Mouse (Mus musculus) layer of hippocampus, postnatal 36 days (tissue): Measurements from ENCODE around the gene Kntc1. TPM values are rescaled to one million over a fixed set of nuclear protein-coding genes. Genes with fewer than 3 reads are reported as not detected.
A peak's percentile ranks its signal among the peaks of the same experiment; 100 is the strongest.
"Not testable (repeated sequence)": the region's sequence is repeated elsewhere in the genome, so short reads cannot be mapped to it uniquely, and the experiment has no call there.

Experiments
- DNase-seq, 2 experiments: peaks; one replicate each; pipeline ENCODE4 v3.0.0; 2022
- total RNA-seq, 2 experiments: library from RNA; stranded (reverse); gene quantifications; 2 replicates each; pipeline ENCODE4 v1.2.3; 2021

The Kntc1 gene
- total RNA-seq: 1 to 10 TPM; 2.3 to 3.4 TPM

- DNase-seq: peak; percentile 98
These were observed at the start of gene Kntc1, which contains the start of gene Rsrc2 for GRCm38 (mm10) chr5:123749065-123750064. Kntc1 (plus strand) TSS chr5:123749716. Rsrc2 (minus strand) TSS chr5:123749414.

- DNase-seq: peak; percentile 29 to 31
These were observed 48.9 kb upstream of the Kntc1 start for GRCm38 (mm10) chr5:123700625-123701024.

DNA sequence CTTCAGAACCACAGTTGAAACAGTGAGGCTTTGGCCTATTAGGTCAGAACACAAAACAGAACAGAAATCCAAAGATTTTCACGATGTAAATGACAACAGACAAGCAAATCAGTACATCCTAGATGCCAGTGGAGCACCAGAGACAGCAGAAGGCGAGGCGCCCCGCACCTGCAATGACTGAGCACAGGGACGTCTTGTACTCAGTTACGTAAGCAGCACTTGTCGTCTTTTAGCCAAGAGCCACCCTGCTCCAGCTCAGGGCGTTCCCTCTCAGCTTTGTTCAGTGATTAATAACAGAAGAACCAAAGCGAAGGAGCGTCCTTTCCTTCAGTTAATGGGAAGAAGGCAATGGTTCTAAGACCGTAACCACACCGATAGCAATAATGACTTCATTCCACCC is 40.9 kb upstream of the Kntc1 start:
- peak; percentile 46 to 47 for DNase-seq

- no peak for DNase-seq
These were observed 39.9 kb upstream of the Kntc1 start for GRCm38 (mm10) chr5:123709571-123709970.

- DNase-seq: no peak
These were observed 35.7 kb upstream of the Kntc1 start for GRCm38 (mm10) chr5:123713782-123714181.

GRCm38 (mm10) chr5:123714622-123715021 is 34.9 kb upstream of the Kntc1 start:
- no peak for DNase-seq

DNA sequence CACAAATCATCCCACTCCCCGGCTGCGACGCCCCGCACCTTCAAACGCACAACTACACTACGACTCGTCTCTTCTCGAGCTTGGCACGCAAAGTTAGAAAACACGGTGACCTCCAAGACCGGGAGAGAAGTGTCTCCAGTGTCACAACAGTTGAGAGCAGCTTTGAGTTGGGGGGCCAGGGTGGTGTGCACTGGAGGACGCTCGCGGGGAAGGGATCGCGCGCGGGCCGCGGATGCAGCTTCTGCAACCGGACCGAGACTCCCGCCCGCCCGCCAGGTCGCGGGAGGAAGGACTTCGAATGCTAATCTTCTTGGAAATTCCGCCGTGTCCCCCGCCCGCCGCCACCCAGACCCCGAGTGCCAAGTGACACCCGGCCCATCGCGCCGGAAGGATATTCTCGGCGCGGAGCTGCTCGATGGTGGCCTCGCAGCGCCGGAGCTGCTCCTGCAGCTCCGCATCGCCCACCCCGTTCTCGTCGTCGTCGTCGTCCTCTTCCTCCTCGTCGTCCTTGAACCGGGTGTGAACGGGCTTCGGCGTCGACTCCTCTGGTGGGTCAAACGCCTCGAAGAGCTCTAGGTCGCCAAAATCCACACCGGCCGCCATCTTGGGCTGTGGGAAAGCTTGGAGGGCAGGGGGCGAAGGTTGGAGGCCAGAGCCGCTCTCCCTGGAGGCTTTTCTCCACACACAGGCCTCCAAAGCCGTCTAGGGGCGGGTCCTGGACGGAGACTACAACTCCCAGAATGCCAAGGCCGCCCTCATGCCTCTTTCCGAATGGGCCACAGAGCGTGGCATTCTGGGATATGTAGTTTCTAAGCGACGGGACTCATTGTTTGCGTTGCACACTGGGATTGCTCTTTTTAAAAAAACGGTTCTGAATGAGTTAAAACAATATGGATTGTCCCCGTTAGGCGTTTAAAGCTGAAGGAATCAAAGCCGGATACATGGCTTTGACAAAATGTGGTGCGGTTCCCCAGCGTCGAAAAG is 28.9 kb upstream of the Kntc1 start, which contains the start of gene Zcchc8:
Gene Zcchc8 (minus strand): TSS at position 773 of the 984 bp plus-strand sequence.
- DNase-seq: peak; percentile 95 to 97

DNA sequence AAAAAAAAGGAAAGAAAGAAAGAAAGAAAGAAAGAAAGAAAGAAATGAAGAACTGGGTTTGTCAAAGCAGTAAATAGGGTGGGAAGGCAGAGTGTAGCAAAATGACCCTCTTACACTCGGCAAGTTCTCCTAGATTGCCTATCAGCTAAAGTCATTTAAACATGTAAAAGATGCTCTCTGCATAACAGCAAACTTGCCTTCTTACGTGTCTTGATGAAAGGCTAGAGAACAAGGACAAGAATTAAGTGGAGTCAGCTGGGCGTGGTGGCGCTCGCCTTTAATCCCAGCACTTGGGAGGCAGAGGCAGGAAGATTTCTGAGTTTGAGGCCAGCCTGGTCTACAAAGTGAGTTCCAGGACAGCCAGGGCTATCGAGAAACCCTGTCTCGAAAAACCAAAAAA is 25.7 kb upstream of the Kntc1 start:
- DNase-seq: not testable (repeated sequence)

DNA sequence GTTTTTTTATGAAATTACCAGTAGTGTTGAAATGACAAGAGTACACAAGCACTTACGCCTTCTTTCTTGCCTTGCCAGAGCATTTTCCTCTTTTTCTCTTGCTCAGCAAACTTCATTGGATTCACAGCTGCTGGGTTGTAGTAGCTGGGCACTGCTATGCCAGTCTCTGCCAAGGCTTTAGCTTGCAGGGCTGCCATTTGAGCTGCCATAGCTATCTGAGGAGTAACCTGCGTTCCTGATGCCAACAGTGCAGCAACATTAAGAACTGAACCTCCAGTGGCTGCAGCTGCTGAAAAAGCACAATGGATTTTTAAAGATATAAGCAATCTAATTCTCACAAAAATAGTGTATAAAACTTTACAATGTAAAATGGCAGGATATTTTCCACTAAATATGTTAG is 18.5 kb upstream of the Kntc1 start:
- DNase-seq: no peak

GRCm38 (mm10) chr5:123744358-123744757 is 5.2 kb upstream of the Kntc1 start:
- no peak for DNase-seq

DNA sequence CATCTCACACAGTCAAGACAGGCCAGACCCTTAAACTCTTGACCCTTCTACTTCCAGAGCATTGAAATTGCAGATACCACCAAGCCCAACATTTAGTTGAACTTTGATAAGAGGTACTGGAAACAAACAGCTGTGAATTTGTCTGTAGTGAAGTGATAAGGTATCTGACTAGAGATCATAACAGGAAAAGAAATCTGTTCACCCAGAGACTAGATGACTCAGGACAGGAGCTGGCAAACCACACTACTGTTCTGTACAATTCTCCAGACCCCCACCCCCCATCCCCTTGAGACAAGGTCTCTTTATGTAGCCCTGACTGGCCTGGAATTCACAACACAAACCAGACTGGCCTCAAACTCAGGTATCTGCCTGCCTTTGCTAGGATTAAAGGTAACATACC is 3.3 kb upstream of the Kntc1 start:
- DNase-seq: no peak

DNA sequence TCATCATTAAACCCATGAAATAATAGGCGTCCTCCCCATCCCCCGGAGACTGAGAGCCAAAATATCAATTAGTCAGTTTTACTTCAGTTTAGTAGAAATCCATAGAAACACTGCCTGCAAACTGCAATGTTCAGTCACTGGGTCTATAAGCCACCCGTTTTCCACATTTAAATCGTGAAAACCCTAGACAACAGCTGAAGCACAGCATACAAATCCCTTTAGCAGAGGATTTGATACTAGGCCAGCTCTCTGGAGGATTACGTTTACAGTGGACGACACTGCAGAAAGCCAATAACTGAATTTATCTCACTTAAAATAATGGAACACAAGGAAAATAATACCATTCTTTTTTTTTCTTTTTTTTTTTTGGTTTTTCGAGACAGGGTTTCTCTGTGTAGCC is 1.9 kb upstream of the Kntc1 start:
- no peak for DNase-seq

- no peak for DNase-seq
These were observed 1.0 kb upstream of the Kntc1 start for GRCm38 (mm10) chr5:123748339-123749064.

GRCm38 (mm10) chr5:123765506-123765905 is 16.0 kb downstream of the Kntc1 start:
- DNase-seq: no peak

GRCm38 (mm10) chr5:123766455-123766854 is 16.9 kb downstream of the Kntc1 start:
- not testable (repeated sequence) for DNase-seq

- DNase-seq: no peak
These were observed 23.9 kb downstream of the Kntc1 start for GRCm38 (mm10) chr5:123773441-123773840.

DNA sequence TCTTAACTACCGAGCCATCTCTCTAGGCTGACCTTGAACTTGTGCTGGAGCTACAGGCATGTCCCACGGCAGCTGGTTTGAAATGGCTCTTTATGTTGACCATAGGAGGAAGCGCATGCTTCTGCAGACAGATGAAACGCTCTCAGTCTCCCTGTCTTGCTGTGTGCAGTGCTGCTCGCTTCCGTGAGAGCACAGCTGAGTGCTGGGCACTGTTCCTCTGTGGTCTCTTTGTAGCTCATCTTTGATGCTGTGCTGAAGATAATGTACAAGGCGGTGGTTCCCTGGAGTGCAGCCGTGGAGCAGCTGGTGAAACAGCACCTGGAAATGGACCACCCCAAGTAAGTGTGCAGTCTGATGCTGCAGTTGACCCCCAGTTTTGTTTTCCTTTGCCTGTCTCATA is 31.2 kb downstream of the Kntc1 start:
- no peak for DNase-seq

- DNase-seq: no peak
These were observed 32.3 kb downstream of the Kntc1 start for GRCm38 (mm10) chr5:123781864-123782263.

- no peak for DNase-seq
These were observed 39.5 kb downstream of the Kntc1 start for GRCm38 (mm10) chr5:123788976-123789375.

DNA sequence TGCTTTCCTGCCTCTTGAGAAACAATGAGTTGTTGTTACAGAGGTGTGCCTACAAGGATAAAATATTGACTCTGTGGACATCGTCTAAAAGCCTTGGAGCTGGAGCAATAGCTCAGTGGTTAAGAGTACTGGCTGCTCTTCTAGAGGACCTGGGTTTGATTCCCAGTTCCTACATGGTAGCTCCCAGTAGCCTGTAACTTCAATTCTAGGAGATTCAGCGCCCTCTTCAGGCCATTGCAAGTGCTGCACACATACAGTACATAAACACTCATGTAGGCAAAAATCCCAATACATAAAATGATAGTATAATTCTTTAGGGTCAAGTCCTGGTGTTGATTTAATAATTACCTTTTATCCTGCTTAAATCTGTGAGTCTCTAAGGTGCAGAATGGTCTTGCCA is 43.6 kb downstream of the Kntc1 start:
- DNase-seq: no peak

DNA sequence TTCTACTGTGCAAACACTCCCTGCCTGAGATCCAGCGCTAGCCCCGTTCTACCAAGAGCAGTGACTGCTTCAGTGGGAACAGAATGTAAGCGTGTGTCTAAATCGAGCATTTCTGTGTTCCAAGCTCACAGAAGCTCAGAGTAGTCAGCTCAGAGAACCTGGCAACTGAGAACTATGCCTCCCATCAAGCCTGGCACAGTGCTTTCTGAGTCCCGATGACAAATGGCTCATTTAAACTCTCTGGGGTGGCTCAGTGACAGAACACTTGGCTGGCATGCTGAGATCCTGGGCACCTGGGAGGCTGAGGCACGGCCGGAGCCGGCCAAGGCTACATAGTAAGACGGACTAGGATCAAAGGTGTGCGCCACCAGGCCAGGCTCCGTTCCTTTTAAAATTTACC is 56.8 kb downstream of the Kntc1 start:
- DNase-seq: peak; percentile 55 to 60

DNA sequence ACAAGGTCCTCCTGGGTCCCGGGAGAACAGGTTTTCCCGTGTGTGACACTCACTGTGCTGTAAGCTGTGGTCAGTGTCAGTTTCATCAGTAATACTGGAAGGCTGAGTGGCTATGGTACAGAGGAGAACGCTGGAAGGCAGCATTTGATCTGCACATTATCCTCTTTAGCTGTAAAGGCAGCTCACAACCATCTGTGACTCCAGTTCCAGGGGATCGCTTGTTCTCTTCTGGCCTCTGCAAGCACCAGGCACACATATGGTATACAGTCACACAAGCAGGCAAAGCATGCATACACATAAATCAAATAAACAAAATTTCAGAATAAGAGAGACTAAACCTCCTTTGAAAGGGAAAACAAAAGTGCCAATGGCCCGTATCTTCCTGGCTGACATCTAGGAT is 59.0 kb downstream of the Kntc1 start:
- DNase-seq: peak in 1 of 2 experiments; percentile 37
